Mouse (Mus musculus): ENCODE data around the gene Tbc1d10c. TPM values are rescaled to one million over a fixed set of nuclear protein-coding genes. Genes with fewer than 3 reads are reported as not detected.
A peak's percentile ranks its signal among the peaks of the same experiment; 100 is the strongest.

Tbc1d10c gene
- total RNA-seq, 2 experiments from 2014 or later, result 5.5 to 5.9 TPM

DNA sequence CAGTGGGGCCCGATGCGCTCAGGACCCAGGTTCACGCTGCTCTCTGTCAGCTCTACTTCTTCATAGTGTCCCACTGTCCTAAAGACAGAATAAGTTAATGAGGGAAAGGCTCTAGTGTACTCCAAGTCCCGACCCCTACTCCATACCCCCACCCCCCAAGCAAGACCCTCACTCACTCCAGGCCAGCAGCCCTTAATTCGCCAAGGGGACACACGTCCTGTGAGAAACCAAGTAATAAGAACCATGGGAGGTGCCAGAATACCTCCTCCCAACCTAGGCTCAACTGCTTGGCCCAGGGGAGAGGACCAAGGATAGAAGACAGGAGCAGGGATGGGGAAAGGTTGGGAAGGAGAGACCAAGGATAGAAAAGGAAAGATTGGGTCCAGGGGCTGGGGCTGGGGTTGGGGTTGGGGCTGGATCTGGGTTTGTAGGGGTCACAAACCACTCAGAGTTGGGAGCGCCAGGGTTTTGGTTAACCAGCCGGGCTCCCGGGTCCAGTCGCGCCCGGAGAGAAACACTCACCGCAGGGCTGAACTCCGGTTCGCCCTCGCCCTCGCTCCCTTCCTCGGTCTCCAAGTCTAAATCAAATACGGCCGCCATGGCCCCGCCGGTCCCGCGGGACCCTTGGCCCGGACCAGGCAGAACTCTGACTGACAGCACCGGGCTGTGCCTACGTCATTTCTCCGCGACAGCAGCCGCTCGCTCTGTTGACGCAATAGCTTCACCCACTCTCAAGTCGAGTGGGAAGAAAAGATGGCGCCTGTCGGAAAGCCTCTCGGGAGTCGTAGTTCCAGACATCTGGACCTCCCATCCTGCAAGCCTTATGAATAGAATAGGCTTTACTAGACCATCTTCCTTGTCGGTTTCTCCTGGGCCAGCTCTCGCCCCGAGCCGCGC lies 28.2 kb downstream of the Tbc1d10c start, which contains the start of gene Rps6kb2:
Gene Rps6kb2, minus strand, starts transcription at position 709 of the 897 bp plus-strand sequence.
- peak; percentile 98 for DNase-seq (ENCODE audit: low spot score)

DNA sequence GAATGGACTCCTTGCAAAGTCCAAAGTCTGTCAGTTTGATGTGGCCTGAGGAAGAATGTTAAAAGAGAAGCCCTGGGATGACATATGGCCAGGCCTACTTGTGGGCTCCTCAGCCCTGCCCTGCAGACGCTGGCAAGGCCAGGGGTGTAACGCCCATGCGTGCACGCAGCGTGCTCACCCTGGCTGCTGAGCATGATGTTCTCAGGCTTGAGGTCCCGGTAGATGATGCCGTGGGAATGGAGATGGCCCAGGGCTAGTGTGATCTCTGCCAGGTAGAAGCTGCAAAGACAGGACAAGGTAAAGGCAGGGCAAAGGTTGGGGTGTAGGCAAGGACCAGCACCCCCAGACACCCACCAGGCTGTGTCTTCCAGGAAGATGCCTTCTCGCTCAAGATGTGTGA lies 32.0 kb downstream of the Tbc1d10c start:
- DNase-seq (ENCODE audit: low spot score), result no peak

DNA sequence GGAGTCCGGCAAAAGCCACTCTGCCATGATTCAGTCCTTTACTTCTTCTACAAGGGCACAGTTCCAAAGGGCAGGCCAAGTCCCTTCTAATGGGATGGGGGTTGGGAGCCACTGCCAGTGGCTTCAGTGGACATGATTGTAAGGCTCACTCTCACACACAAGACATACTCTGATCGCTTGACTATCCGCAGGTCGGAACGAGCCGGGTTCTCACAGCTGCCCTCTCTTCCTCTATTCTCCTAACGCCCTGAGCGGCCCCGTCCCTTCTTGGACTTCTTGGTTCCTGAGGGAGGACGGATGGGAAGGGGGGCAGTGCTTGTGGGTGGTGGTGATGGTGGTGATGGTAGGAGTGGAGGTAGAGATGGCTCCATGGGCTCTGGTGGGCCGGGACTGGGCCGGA lies 34.3 kb downstream of the Tbc1d10c start:
- DNase-seq (ENCODE audit: low spot score), result no peak

DNA sequence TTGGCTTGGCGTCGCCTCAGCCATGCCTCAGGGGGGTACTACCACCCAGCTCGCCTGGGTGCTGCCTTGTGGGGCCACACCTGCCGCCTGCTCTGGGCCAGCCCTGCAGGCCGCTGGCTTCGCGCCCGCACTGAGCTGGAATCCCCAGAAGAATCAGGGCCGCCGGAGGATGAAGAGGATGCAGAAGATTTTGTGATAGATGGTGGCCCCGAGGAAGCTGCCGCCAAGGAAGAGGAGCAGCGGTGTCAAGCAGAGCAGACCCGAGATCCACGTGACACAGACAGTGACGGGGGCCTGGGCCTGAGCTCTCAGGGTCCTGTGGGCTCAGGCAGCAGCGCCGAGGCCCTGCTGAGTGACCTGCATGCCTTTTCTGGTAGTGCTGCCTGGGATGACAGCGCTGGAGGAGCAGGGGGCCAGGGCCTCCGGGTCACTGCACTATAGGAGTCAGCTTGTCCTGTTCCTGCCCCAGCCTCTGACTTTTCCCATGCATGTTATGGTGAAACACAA lies 35.0 kb downstream of the Tbc1d10c start:
- no peak for DNase-seq (ENCODE audit: low spot score)

DNA sequence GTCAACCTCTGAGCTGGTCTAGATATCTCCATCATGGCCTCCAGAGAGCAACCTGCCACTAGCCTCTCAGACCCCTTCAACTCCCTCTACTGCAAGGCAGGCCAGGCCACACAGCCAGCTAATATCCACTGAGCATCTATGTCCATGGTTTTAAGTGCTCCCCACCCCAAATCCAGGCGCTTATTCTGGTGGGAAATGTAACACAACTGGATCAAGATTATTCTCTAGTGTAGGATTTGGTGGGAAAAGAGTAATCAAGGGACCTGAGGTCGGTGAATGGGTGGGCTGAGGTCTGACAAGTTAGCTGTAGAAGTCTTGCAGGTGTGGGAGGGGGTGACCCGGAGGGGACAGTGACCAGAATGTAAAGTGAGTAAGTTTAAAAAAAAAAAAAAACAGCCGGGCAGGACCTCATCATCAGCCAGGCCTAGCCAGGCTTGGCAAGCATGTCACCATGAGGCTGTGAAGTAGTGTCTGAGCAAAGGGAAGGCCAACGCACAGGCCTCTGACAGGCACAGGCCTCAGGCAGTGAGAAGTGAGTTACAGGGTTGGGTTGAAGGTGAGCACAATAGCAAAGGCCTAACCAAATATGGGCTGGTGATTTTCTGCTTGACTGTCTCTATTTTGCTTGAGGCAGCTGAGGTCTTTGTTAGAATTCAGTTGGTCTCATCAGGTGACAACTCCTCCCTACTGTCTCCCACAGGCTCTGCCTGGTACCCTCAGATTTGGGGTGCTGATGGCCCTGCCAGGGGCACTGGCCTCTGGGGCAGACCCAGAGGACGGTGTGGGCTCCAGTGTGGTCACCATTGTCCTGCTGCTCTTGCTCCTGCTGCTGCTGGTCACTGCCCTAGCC lies 35.6 kb downstream of the Tbc1d10c start:
- DNase-seq (ENCODE audit: low spot score), result no peak

DNA sequence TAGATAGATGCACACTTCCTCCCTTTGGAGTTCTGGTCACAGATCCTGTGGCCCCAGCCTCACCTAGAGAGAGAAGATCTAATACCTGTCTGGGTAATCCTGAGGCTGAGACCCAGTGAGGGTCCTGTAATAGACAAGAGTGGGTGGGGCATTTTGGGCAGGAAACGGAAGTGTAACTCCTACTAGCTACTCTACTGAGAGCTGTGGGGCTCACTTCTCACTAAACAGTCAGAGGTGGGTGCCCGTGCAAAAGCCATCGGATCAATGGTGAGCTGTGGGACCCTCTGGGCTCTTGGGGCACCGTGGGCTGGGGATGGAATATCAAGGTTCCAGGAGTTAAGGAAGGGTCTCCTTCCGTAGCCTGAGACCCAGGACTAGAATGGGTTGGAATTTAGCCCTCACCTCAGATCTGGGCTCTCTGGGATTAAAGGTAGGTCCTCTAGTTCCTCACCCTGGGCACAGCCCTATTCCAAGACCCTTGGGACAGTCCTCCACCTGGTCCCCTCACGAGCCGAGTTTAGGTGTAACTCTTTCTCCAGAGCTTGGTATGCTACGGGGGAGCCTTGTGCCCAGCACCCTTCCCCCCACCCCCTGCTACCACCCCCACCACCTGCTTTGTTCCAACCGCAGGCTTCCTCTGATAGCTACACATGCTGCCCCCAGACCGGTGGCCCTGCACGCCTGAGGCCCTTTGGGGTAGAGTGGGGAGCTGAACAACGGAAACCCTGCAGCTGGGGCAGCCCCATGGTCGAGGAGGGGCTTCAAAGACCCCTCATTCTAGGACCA lies 36.5 kb downstream of the Tbc1d10c start:
- DNase-seq (ENCODE audit: low spot score), result no peak

DNA sequence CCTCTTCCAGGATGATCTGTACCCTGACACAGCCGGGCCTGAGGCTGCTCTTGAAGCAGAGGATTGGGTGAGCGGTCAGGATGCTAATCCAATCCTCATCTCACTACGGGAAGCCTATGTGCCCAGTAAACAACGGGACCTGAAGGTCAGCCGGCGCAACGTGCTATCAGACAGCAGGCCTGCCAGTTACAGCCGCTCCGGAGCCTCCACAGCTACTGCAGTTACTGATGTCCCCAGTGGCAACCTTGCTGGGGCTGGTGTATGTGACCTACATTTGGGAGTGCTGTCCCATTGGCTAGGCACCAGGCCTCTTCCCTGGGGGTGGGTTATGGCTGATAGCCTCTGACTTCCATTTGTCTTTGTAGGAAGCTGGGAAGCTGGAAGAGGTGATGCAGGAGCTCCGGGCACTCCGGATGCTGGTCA lies 37.8 kb downstream of the Tbc1d10c start, which contains the start of gene Ptprcap:
Gene Ptprcap, plus strand, starts transcription at position 373 of the 423 bp plus-strand sequence.
- no peak for DNase-seq (ENCODE audit: low spot score)

DNA sequence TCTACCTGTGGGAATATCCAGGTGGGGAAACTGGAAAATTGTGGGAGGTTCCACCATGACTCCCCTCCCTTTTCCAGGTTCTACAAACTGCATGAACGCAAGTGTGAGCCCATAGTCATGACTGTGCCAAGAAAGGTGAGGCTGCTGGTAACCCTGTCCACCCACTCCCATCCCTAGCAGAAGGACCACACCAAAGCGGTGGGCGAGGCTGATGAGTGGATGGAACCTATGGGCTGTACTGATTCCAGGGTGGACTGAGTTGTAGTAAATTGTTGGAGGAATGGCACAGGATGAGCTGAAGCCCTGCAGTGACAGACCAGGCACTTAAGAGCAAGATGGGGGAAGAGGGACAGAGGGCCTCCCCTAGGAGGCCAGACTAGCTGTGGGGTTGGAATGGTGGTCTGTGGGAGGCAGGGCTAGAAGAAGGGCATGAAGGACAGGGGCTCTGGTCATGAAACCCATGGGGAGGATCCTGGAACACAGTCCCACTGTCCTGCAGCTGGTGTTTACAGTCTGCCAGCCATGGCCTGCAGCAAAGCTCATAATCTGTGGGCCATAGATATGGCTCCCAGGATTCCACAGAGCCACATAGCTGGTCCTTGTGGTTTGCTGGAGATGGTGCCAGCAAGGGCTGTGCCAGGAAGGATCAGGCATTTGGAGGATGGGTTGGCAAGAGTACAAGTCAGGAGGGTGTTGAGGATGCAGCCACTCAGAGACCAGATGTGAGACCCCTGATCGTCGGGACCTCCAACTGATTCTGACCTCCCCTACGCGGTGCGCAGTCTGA lies 38.4 kb downstream of the Tbc1d10c start:
- DNase-seq (ENCODE audit: low spot score), result no peak

DNA sequence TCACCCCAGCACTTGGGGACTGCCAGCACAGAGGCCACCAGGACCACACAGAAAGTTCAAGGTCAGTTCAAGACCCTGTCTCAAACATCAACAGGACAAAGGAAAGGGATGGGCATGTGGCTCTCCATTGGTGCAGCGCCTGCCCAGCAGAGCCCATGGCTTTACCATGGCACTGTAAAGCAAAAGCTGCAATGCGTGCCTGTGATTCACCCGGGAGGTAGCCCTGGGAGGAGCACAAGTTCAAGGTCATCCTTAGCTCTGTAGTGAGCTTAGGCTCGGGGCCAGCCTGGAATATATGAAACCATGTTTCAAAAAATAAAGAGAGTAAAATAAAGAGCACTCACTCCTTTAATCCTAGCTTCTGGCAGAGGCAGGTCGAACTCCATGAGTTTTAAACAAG lies 39.2 kb downstream of the Tbc1d10c start:
- DNase-seq (ENCODE audit: low spot score), result no peak

DNA sequence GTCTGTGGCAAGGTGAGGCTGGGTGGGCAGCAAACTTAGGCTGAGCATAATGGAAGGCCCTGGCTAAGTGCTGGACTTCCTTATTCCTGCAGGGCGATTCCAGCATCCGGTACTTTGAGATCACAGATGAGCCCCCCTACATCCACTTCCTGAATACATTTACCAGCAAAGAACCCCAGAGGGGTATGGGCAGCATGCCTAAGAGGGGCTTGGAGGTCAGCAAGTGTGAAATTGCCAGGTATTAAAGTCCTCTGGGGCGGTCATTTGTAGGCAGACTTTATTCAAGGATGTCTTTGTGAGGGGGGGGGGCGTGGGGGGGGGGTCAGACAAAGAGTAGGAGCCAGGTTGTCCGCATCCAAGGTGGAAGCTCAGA lies 39.6 kb downstream of the Tbc1d10c start:
- DNase-seq (ENCODE audit: low spot score), result no peak

DNA sequence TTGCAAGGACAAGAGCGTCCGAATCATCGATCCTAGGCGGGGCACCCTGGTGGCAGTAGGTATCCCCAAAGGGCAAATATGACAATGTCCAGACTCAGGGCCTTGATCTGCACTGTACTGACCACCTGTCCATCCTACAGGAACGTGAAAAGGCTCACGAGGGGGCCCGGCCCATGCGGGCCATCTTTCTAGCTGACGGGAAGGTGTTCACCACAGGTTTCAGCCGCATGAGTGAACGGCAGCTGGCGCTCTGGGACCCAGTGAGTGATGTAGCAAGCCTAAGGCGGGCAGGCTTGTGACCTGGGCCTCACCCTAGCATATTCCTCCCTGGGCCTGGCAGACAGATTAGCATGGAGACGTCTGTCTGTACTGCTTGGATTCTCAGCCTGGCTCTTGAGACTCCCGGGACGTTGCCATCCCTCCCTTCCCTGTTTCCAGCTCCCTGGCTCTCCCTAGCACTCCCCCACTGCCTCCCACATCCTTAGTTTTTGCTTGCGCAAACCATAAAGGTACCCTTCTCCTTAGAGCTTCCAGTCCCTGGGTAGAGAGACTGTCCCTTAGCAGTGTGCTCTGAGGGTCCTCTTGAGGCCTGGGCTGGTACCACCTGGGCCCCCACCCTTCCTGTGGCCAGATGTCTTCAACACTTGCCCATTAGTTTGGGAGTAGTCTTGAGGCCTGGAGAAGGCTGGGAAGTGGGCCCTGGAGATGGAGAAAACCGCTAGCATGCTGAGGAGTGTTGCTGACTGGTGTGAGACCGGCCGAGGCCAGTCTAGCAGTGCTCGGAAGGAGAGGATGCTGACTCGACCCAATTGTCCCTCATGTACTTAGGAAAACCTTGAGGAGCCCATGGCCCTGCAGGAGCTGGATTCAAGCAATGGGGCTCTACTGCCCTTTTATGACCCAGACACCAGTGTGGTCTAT lies 40.3 kb downstream of the Tbc1d10c start:
- DNase-seq (ENCODE audit: low spot score), result no peak

DNA sequence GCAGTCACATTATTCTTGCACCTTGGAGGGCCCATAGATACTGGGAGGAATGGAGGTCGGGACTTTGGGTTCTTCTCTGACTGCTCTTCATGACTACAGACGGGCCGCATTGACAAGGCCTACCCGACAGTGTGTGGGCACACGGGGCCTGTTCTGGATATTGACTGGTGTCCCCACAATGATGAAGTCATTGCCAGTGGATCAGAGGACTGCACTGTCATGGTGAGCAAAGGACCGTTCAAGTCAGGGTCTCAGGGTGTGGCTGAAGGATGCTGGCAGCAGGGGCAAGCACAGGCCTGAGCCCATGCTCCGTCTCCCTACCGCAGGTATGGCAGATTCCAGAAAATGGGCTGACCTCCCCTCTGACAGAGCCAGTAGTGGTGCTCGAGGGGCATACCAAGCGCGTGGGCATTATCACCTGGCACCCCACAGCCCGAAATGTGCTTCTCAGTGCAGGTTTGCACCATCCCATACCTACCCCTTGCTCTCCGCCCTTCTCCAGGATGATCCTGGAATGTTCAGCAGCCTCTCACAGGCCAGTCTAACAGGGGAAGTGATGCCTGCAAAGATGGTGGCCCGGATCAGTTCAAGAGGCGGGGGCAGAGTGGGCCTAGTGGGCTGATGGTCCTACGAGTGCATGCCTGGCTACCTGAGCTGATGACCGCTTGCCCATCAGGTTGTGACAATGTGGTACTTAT lies 41.2 kb downstream of the Tbc1d10c start:
- DNase-seq (ENCODE audit: low spot score), result no peak

DNA sequence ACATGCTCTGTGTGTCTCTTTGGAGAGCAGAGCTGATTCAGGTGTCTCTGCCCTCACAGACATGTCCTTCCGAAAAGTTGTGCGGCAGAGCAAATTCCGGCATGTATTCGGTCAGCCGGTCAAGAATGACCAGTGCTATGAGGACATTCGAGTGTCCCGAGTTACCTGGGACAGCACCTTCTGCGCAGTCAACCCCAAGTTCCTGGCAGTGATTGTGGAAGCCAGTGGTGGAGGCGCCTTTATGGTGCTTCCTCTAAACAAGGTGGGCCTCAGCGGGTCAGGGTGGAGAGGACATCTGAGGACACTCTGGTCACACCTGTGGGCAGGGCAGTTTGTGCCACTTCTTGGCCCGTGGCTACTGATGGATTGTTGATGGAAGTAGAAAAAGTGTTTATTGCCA lies 41.8 kb downstream of the Tbc1d10c start:
- DNase-seq (ENCODE audit: low spot score), result no peak

DNA sequence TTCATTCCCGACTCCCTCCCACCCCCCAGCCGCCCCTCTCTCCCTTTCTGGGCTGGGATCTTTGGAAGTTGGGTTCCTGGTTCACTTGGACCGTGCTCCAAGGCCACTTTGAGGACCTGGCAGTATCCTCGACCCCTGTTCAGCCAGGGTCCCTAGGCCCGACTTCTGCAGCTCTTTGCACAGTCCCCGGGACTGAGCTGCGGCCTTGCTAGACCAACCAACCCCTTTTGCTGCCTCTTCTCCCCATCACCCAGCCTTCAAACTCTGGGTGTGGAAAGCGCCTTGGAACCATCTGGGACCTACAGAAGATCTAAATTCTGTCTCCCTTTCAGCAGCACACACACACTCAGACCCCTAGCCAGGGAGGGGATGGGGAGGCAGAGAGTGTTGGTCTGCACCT lies 42.3 kb downstream of the Tbc1d10c start:
- no peak for DNase-seq (ENCODE audit: low spot score)

DNA sequence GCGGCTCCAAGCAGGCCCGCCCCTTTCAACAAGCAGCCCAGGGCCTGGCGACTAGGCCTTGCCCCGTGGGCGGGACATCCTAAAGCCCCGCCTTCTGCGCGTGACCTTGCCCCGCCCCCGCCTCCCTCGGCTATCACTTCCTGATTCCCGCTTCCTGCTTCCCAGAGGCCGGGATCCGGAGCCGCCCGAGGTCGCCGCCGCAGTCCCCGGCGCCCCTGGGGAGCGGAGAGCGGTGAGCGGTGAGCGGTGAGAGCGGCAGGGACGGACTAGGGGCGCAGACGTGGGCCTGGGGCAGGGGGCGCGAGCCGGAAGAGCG lies 42.6 kb downstream of the Tbc1d10c start, which contains the start of gene Coro1b:
Gene Coro1b, plus strand, starts transcription at position 129 of the 316 bp plus-strand sequence.
- DNase-seq (ENCODE audit: low spot score), result peak; percentile 97

DNA sequence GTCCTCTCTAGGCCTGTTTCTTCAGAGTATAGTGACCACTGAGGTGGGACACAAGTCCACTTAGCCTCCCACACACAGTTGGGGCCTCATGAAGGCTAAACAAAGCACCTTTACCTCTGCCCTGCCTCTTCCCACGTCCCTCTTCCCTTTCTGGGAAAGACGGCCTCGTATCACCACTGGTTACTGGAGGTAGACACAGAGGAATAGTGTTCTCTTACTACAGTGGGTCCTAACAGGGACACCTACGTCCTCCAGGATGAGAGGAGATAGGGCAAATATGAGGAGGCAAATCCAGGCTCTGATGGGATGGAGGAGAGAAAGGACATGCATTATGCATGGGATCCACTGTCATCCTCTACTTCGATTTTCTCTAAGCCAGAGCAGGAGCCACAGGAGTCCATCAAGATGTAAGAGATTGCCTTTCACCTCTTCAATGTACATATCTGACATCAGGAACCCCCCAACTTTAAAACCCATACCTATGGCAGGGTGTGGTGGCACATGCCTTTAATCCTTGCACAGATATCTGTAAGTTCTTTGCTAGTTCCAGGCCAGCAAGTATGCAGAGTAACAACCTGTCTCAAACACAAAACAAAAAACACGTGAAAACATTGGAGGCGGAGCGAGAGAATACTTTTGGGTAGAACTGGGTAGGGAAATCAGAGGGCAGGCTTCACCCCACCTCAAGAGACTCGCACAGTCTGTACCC lies 43.1 kb downstream of the Tbc1d10c start:
- no peak for DNase-seq (ENCODE audit: low spot score)

DNA sequence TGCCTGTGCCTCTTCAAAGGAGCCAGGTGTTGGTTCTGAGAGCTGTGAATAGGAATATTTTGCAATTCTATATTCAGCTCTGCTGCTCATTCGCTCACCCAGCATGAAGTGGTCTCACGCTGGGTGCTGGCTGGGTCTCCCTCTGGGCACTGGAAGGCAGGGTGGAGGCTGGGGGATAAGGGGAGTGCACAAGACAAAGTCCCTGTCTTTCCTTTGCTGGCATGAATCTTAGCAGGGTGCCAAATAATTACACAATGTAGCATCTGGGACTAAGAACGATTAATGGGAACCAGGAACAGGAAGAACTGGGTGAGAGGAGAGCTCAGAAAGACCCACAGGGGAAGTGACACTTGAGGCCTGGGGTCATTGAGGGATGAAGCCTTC lies 44.1 kb downstream of the Tbc1d10c start:
- no peak for DNase-seq (ENCODE audit: low spot score)

DNA sequence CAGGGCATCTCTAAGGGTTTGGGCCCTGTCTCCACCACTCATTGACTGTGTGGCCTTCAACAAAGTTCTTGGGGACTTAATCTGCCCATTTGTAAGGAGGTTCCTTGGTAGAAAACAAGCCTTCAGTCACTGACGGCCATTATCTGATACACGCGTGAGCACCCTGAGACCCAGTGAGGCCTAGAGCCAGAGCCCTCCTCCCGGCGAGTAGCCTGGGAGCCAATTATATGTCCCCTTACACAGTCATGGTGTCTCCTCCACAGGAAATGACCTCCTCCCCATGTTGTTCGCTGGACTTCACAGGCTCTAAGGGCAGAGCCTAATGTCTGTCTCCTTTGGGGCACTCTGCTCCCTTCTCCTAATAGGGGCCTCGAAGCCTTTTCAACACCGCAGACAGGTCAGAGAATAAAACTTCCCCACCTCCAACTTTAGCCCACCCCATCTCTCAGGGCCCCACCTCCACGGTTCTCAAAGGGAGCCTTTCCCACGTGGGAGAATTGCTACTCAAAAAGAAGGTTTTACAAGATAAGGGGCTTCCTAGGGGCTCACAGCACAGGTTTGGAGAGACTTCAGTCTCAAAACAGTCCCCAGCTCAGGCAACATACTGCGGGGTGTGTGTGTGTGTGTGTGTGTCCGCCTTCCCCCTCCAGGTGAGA lies 44.6 kb downstream of the Tbc1d10c start:
- no peak for DNase-seq (ENCODE audit: low spot score)

Measured in gastrocnemius, adult 18-20 months (tissue).